Mouse (Mus musculus) MEL (cell line): Measurements from ENCODE around the gene Kynu. TPM values are rescaled to one million over a fixed set of nuclear protein-coding genes. Genes with fewer than 3 reads are reported as not detected.
A peak's percentile ranks its signal among the peaks of the same experiment; 100 is the strongest.

Experiments used
- DNase-seq: peaks from one replicate; pipeline ENCODE4 v3.0.0; 2011; ENCODE audit warnings: low read depth, low spot score
- H3K27ac ChIP-seq: 2 replicates; pipeline ENCODE4 v1.5.1; 2012; ENCODE audit warnings: low read depth, mild to moderate bottlenecking, control low read depth, low read length, moderate library complexity; ENCODE audit not compliant: control insufficient read depth
- H3K27me3 ChIP-seq, 2 experiments: fragments of 150-350 bp in 1 of 2; sonication (generic) in 1 of 2; 2 replicates each; pipeline ENCODE4 v1.6.1; 2012; ENCODE audit warnings: low read length in 2 of 2, mild to moderate bottlenecking in 2 of 2, improper control_type of control experiment in 1 of 2, moderate library complexity in 1 of 2; ENCODE audit not compliant: insufficient read depth in 2 of 2, control insufficient read depth in 1 of 2
- H3K36me3 ChIP-seq, 2 experiments: 2 replicates each; pipeline ENCODE4 v1.6.1; 2012 to 2014; ENCODE audit warnings: low read length in 2 of 2, improper control_type of control experiment in 1 of 2, inconsistent platforms in 1 of 2, mild to moderate bottlenecking in 1 of 2; ENCODE audit not compliant: insufficient read depth in 2 of 2, control insufficient read depth in 1 of 2
- H3K4me1 ChIP-seq, 2 experiments: fragments of 150-350 bp in 1 of 2; sonication (generic) in 1 of 2; 2 replicates each; pipeline ENCODE4 v1.6.1; 2012; ENCODE audit warnings: low read length in 2 of 2, improper control_type of control experiment in 1 of 2, mild to moderate bottlenecking in 1 of 2; ENCODE audit not compliant: insufficient read depth in 2 of 2, control insufficient read depth in 1 of 2
- H3K4me3 ChIP-seq, 2 experiments: fragments of 150-350 bp in 1 of 2; sonication (generic) in 1 of 2; 2 replicates each; pipeline ENCODE4 v1.5.1; 2012; ENCODE audit warnings: low read depth in 2 of 2, low read length in 2 of 2, mild to moderate bottlenecking in 2 of 2, moderate library complexity in 2 of 2, control low read depth in 1 of 2, improper control_type of control experiment in 1 of 2; ENCODE audit not compliant: control insufficient read depth in 1 of 2, insufficient read depth in 1 of 2
- H3K79me2 ChIP-seq: 2 replicates; pipeline ENCODE4 v1.6.1; 2012; ENCODE audit warnings: mild to moderate bottlenecking, low read length, moderate library complexity; ENCODE audit not compliant: control insufficient read depth, poor library complexity, insufficient read depth
- H3K9ac ChIP-seq: 2 replicates; pipeline ENCODE4 v1.6.1; 2012; ENCODE audit warnings: low read depth, mild to moderate bottlenecking, control low read depth, low read length, moderate library complexity; ENCODE audit not compliant: control insufficient read depth, poor library complexity, severe bottlenecking
- H3K9me3 ChIP-seq: fragments of 150-350 bp; sonication (generic); replicated peaks from 2 replicates; pipeline ENCODE4 v1.6.1; 2012; ENCODE audit warnings: mild to moderate bottlenecking, low read length, improper control_type of control experiment, moderate library complexity; ENCODE audit not compliant: insufficient read depth
- BHLHE40 ChIP-seq: IDR thresholded peaks from 2 replicates; pipeline ENCODE4 v1.6.1; 2012; ENCODE audit warnings: low read depth, mild to moderate bottlenecking, inconsistent platforms, low read length, improper control_type of control experiment, borderline replicate concordance
- CHD1 ChIP-seq: IDR thresholded peaks from 2 replicates; pipeline ENCODE4 v1.6.1; 2012; ENCODE audit warnings: low read depth, mild to moderate bottlenecking, inconsistent platforms, low read length, improper control_type of control experiment
- E2F4 ChIP-seq: IDR thresholded peaks from 2 replicates; pipeline ENCODE4 v1.6.1; 2011; ENCODE audit warnings: low read depth, low read length, improper control_type of control experiment, borderline replicate concordance
- EP300 ChIP-seq, 2 experiments: IDR thresholded peaks; 2 replicates each; pipeline ENCODE4 v1.6.1; 2011; ENCODE audit warnings: improper control_type of control experiment in 2 of 2, low read length in 2 of 2, low read depth in 1 of 2, mild to moderate bottlenecking in 1 of 2
- GATA1 ChIP-seq: IDR thresholded peaks from 2 replicates; pipeline ENCODE4 v1.6.1; 2011; ENCODE audit warnings: low read depth, low read length, improper control_type of control experiment
- KAT2A ChIP-seq: conservative IDR thresholded peaks from 2 replicates; pipeline ENCODE4 v1.6.1; 2012; ENCODE audit warnings: low read depth, low read length, improper control_type of control experiment, inconsistent platforms
- NRF1 ChIP-seq: IDR thresholded peaks from 2 replicates; pipeline ENCODE4 v1.6.1; 2014; ENCODE audit warnings: low read depth, mild to moderate bottlenecking, inconsistent platforms, low read length, improper control_type of control experiment, moderate library complexity; ENCODE audit not compliant: poor library complexity, insufficient read depth, severe bottlenecking
- POLR2A ChIP-seq, 2 experiments: IDR thresholded peaks; 2 replicates each; pipeline ENCODE4 v1.6.1; 2011 to 2012; ENCODE audit warnings: low read length in 2 of 2, mild to moderate bottlenecking in 2 of 2, control low read depth in 1 of 2, improper control_type of control experiment in 1 of 2, low read depth in 1 of 2, moderate library complexity in 1 of 2; ENCODE audit not compliant: control insufficient read depth in 1 of 2, insufficient read depth in 1 of 2, poor library complexity in 1 of 2
- RCOR1 ChIP-seq: IDR thresholded peaks from 2 replicates; pipeline ENCODE4 v1.6.1; 2012; ENCODE audit warnings: low read depth, mild to moderate bottlenecking, inconsistent platforms, low read length, improper control_type of control experiment
- SIN3A ChIP-seq: IDR thresholded peaks from 2 replicates; pipeline ENCODE4 v1.6.1; 2012; ENCODE audit warnings: low read length, improper control_type of control experiment, inconsistent platforms
- UBTF ChIP-seq: IDR thresholded peaks from 2 replicates; pipeline ENCODE4 v1.6.1; 2012; ENCODE audit warnings: low read depth, mild to moderate bottlenecking, inconsistent platforms, low read length, improper control_type of control experiment, moderate library complexity, borderline replicate concordance; ENCODE audit not compliant: insufficient read depth
- ZNF384 ChIP-seq: IDR thresholded peaks from 2 replicates; pipeline ENCODE4 v1.6.1; 2012; ENCODE audit warnings: low read depth, mild to moderate bottlenecking, inconsistent platforms, low read length, improper control_type of control experiment
- polyA plus RNA-seq, 2 experiments: library from polyadenylated mRNA; stranded (reverse) in 1 of 2; unstranded in 1 of 2; fragments of >175 nt in 1 of 2; fragments of >200 nt in 1 of 2; gene quantifications; 2 replicates each; pipeline versions ENCODE4 v1.2.1 to v1.2.4; 2012; ENCODE audit warnings: low replicate concordance in 2 of 2, low read depth in 1 of 2; ENCODE audit not compliant: insufficient read length in 2 of 2, insufficient read depth in 1 of 2, missing spikeins in 1 of 2
- total RNA-seq: library from RNA; depleted of rRNA; stranded (reverse); fragments of 300-350 nt; gene quantifications from 2 replicates; pipeline ENCODE4 v1.2.3, GENCODE M21; 2012; rRNA removed

Kynu gene
- total and polyA plus RNA-seq, 3 experiments: 0.04 TPM; not detected in 2

DNA sequence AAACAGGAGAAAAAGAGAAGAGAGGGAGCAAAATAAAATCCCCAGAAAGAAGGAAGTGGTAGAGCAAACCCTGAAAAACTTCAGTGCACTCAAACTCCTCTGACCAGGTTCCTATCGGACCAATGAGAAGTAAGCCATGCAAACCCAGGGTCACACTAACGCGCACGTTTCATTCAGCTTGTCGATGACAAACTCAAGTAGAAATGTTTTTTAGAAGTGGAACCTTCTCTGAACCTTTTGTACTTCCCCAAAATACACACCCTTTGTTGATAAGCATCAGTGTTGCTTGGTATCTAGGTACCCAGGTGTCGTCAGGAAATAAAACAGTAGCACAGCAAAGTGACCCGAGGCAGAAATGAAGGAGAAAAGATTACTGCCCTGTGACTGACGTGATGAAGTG lies 172.6 kb downstream of the Kynu start (continued):
- TF ChIP-seq CHD1 (no peak), SIN3A (peak; percentile 55)

DNA sequence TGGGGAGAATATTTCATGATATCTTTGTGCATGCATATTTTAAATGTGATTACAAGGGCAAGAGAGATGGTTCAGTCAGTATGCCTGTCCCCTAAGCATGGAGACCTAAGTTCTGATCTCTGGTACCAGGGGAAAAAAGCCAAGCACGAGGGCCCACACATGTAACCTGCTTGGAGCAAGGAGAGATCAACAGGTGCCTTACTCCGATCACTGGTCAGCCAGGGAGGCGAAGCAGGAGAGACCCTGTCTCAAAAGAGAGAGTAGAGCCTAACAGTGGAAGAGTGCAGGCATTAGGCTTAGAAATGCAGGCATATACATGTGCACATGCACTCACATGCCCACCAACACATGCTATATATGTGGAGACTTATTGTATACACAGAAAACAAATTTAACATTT lies 173.7 kb downstream of the Kynu start:
- H3K9ac ChIP-seq: no peak overlapping the region

More for the DNA sequence above, 173.7 kb downstream of the Kynu start:
- TF ChIP-seq BHLHE40: no peak
- no peak for TF ChIP-seq UBTF
- TF ChIP-seq RCOR1: no peak
- no peak for TF ChIP-seq POLR2A (IDR thresholded peaks at IDR 0.05; ENCODE audit: control insufficient read depth in 1 of 2, insufficient read depth in 1 of 2, low read depth in 1 of 2, low read length in 2 of 2, poor library complexity in 1 of 2)
- TF ChIP-seq GATA1: no peak
- TF ChIP-seq ZNF384: no peak
- no peak for TF ChIP-seq E2F4
- TF ChIP-seq KAT2A: no peak
- no peak for TF ChIP-seq EP300 (IDR thresholded peaks at IDR 0.05; ENCODE audit: low read depth in 1 of 2, low read length in 2 of 2)
- no peak for TF ChIP-seq NRF1
- no peak overlapping the region for H3K27ac ChIP-seq
- H3K27me3 ChIP-seq: no peaks in the 10 kb centered on the region
- no peaks in the 10 kb centered on the region for H3K79me2 ChIP-seq
- no peak overlapping the region for H3K4me3 ChIP-seq
- peaks cover 6 to 12% of the 10 kb centered on the region in 2 experiments; a peak in 3 of 4 replicates for H3K4me1 ChIP-seq
- DNase-seq: no peak
- no peaks in the 10 kb centered on the region for H3K9me3 ChIP-seq
- peaks cover 0 to 16% of the 10 kb centered on the region in 2 experiments; a peak in 2 of 4 replicates for H3K36me3 ChIP-seq

Other genes with a start within 250 kb of the Kynu start
- 1.5 and 4.0 TPM in 2 replicates for gene Arhgap15, start 193.5 kb downstream of the Kynu start, total RNA-seq
- gene Arhgap15, start 193.5 kb downstream of the Kynu start, polyA plus RNA-seq: 1 to 10 TPM in 1 of 2 experiments, not detected in 1; 2.8 TPM